Mouse (Mus musculus) heart, postnatal 0 days (tissue): ENCODE measurements at regions not wholly inside any gene's neighbourhood (a gene's known extent, or its start where the extent isn't known, plus 50 kb on each side); places are given as distances from the start of the nearest gene placed in this dataset.

Experiments used
- CTCF ChIP-seq: IDR thresholded peaks from 2 replicates; pipeline ENCODE4 v1.5.1; 2016; ENCODE audit warnings: antibody characterized with exemption, control low read depth, low read depth
- EP300 ChIP-seq: IDR thresholded peaks from 2 replicates; pipeline ENCODE4 v1.6.1; 2016; ENCODE audit warnings: antibody characterized with exemption, low read depth

- TF ChIP-seq CTCF (no peak), EP300 (no peak)
Measured at GRCm38 (mm10) chr5:54267905-54268590, 269.7 kb downstream of the Stim2 start.
